Mouse (Mus musculus) spleen, postnatal 14 days (tissue): ENCODE measurements around the gene Prkch.

Experiments
- DNase-seq, 2 experiments: peaks; one replicate each; pipeline ENCODE4 v3.0.0; 2021 to 2022; ENCODE audit warnings: low spot score in 2 of 2

Prkch gene

DNA sequence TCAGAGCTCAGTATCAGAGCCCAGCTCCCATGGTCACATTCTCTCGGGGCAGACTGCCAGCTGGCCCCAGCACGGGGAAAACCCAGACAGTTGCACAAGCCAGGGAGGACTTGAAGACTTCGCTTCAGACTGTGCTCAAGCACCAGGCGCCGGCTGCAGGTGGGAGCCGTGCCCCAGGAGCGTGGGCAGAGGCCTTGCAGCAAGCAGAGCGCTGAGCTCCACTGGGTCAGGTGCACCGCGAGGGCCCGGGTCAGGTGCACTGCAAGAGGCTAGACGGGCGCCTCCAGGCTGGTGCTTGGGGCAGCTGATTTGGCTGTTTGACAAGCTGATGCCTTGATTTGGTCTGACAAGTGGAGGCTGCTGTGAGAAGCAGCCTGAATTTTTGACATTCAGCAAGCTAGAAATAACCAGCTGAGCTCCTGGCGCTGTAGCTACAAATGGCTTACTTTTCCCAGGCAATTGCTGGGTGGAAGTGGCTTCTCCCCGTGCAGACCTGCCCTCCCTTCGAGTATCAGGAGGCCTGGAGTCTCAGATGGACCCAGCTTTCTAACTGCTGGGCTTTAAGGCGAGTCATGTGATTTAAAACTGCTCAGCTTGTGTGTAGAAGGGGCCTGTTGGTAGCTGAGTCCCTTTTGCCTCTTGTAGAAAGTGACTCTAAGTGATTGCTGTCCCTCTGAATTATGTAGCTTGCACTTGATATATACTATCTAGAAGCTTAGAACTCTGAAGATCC lies 209.7 kb downstream of the Prkch start:
- peak; percentile 12 to 30 for DNase-seq

DNA sequence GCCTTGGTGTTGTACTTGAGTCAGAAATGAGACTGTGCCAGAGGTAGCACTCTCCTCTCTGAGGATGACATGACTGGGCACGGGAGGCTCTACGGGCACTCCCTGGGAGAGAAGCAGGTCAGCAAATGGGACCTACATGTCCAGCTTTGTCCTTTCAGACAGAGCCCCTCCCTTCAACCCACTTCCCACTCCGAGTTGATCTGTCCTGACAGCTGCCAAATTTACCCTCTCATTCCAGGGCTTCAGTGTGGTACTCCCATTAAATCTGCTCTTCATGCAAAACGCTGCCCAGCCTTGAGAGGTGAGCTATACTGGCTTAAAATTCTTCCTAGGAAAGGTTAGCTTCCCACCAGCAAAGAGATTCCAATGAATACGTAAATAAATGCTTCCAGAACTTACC lies 215.1 kb downstream of the Prkch start:
- no peak for DNase-seq

DNA sequence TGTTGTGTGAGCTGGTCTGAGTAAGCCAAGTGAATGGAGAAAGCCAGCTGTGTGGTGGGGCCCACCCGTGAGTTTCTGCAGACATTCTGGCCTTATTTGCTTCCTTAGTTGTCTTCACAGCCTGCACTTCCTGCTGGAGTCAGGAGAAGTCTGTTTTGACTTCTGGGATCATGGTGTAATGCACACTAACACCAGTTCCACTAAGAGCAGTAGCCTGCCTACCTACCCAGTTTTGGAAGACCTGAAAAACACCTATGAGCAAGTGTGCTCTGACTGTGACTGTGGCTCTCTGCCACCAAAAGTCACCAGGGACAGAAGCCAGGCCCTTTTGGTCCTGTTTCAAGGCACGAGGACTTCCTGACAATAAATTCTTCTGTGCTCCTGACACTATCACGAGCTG lies 216.3 kb downstream of the Prkch start:
- DNase-seq = no peak

DNA sequence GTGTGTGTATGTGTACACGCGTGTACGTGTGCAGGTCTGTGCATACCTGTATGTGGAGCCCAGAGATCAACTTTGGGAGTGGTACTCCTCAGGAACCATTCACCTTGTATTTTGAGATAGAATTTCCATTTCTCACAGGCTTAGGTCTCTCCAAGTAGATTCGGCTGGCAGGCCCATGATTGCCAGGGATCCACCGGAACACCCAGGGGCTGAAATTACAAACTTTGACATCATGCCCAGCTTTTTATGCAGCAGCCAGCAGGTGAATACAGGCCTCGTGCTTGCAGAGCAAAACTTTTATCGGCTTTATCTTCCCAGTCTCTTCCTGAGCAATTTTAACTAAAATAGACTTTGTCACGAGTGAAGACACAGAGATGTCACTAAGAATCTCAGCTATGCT lies 217.2 kb downstream of the Prkch start:
- DNase-seq = no peak

DNA sequence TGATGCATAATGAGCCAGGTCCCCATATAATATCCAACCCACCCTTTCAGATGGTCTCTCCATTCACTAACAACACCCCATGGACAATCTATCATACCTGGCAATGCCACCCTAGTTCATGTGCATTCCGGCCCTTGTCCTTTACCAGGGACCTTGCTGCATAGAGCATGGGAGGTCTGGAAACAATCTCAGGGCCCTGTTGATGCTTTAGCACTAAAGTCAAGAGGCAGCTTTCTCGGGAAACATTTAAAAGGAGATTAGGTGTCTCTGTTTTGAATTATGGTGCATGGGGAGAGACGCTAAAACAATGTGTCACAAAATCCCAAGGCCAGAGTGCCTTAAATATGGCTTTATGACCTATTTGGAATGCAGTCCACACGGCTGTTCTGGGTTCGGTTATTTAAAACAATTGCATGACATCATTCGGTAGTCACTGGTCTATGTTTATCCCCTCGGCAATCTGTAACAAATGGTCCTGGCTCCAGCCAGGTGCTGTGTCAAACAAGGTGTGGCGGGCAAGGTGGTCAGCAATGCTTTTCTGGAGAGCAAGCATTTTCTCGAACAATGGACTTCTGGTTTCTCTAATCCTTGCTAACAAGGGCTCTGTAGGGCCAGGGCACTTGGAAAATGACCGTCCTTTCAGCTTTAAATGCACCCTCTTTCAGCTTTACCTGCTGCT lies 217.9 kb downstream of the Prkch start:
- no peak for DNase-seq

DNA sequence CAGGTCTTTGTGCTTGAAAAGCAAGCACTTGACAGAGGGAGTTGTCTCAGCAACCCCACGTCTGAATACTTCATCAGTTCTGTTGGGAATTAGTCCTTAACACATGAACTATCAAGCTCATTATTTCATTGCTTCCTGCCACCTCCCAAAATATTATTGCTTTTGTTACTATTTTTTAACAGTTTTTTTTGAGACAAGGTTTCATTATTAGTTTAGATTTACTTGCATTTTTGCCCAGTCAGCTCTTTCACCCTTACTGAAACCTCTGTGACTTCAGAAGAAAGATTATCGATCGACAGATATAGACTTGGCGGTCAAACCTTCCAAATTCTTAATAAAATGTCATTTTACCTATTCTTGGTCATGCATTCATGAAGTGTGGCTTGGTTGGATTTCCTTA lies 219.3 kb downstream of the Prkch start:
- no peak for DNase-seq

DNA sequence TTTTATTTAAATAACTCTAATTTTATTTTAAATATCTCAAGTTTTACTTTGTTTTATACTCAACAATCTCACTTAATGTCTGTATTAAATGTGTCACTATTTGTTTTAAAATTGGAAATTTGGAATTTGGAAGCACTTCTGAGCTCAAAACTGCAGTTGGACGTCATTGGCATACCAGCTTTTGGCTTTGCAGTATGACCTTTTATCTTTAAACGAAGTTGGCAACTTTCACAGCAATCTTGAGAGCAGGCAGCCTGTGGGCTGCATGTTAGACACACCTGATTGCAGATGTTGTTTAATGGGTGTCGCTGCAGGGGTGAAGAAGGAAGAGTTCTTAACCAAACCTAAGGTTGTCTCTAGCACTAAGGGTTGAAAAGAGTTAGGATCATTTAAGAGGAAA lies 220.9 kb downstream of the Prkch start:
- no peak for DNase-seq

DNA sequence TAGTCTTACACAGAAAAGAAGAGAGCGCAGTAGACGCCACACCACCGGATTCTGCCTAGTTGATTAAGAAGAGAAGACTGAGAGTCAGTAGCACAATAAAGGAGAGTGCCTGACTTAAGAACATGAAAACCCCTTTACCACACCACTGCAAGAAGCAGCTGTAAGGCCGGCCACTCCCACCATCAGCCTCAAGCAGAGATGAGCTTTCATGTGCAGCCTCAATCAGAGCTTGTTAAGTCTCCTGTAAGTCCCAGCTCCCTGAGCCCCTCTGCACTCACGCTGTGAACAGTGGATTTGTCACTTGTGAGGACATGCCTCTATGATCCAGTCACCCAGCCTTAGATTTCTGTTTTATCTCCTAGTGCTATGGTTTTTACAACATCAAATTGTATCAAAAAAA lies 221.4 kb downstream of the Prkch start:
- DNase-seq = no peak

DNA sequence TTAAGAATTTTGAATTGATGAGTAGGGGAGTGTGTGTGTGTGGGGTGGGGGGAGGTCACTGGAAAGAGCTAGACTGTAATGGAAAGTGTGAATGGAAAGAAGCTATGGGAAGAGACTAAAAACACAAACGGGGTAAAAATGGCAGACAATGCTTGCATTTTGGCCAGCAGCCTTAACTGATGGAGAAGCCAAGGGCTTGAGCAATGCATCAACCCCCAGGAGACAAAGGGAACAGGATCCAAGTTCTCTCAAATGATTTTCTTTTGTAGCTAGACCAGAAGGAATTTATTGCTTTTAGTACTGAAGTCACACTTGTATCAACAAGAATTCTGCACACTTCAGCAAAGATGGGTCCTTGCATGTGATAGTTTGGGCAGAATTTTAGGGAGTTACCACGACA lies 222.6 kb downstream of the Prkch start:
- DNase-seq = no peak

DNA sequence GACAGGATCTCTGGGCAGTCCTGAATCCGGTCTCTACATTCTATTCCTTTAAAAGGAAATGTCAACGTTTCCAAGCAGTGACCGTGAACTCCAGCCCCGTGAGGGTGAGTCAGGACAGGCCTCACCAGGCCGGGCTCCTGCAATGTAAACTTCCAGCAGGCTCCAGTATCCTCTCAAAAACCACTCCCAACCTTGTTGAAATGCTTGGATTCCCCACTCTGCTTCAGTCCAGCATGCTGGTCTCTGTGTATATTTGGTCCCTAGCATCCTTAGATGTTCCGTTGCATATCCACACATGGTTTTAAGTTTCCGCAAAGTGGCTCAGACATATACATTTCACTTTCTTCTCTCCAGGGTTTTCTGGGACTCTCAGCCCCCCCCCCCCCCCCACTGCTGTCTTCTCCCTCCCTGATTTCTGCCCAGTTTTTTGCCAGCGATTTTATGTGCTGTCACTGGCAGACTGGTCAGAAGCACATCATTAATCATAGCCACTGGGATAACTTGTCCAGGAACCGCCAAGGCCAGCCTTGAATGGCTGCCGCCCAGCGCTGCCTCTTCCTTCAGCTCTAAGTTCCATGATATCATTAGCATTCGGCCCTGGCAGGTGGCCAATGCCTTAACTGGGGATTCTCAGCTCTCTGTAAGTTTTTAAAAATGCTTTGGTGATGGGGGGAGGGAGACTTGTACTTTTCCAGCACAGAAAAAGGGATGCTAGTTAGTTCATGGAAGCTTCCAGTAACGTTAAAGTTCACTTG lies 225.6 kb downstream of the Prkch start:
- DNase-seq = no peak

DNA sequence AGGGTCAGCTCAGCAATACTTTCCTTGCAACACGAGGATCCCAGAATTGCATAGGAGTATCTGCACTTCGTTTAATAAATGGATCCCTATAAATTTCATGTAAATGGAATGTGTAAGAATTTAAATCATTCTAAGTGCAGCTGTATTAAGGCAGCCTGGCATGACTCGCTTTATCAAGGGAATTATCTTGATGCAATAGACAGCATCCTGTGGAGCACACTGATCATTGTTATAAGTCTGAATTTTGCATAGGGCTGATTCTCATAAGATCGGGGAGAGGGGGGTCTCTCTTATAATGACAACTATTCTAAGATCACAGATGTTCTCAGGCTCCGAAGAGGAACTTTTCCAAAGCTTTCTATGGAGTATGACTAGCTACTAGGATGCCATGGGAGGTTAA lies 226.3 kb downstream of the Prkch start:
- no peak for DNase-seq

DNA sequence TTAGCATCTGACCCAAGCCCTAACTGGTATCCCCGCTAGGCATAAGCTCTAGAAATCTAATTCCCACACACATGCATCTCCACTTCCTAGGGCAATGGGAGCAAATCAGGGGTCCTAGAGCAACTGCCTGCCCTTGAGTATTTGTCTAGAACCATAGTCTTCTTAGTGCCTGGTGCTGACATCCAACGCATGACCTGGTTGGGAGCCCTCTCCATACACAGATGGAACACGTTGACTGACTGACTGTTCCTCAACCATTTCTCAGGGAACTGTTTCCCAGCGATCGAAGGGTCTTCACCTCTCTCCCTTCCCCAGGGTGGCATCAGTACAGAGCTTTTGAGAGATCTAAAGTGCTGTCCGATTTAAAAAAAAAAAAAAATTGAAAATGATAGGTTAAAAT lies 227.6 kb downstream of the Prkch start:
- DNase-seq = no peak

DNA sequence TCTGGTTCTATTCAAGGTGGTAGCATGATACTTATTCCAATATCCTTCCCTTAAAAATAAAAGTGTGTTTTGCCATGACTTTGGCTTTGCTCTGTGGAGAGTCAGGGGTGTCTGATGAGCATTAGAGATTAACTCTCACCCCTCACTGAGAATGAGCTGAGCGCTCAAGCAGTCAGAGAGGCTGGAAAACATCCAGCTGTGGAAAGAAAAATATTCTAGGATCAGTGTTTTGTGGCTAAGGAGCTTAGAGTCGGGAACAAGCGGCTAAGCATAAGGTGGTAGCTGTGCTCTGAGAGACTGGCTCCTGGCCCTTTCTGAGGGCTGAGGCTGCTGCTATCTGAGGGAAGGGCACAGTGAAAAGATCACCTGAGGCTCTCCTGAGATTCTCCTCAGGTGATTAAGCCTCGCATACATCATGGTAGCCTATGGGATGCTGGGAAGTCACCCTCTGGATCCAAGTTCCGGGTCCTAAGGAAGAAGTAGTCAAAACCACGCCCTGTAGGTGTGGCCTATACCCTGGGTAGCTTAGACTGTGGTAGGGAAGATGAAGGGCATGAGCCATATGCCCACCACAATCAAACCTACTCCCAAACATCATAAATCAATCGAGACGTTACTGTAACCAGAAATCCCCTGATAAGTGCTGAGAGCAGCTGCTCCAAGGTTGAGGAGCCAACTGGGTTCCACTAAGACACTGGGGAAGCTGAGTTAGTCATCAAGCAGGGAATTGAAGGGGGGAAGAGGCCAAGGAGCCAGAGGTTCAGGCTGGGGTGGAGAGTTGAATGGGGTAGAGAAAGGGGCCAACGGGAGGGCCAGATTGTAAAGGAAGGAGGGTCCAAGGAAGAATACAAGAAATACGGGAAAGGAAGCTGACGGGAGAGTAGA lies 228.7 kb downstream of the Prkch start:
- DNase-seq = no peak

DNA sequence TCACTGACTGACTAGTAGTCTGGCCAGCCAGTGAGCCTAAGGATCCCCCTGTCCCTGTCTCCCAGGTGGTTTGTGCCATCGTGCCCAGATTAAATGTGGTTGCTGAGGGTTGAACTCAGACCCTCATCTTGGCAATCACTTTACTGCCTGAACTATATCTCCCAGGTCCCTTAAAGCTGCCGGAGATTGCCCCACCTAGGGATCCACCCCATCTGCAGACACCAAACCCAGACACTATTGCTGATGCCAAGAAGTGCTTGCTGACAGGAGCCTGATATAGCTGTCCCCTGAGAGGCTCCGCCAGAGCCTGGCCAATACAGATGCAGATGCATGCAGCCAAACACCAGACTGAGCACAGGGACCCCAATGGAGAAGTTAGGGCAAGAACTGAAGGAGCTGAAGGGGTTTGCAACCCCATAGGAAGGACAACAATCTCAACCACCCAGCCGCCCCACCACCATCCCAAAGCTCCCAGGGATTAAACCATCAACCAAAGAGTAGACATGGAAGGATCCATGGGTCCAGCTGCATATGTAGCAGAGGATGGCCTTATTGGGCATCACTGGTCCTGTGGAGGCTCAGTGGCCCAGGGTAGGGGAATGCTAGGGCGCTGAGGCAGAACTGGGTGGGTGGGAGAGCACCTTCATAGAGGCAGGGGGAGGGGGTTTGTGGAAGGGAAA lies 229.6 kb downstream of the Prkch start:
- DNase-seq = no peak

DNA sequence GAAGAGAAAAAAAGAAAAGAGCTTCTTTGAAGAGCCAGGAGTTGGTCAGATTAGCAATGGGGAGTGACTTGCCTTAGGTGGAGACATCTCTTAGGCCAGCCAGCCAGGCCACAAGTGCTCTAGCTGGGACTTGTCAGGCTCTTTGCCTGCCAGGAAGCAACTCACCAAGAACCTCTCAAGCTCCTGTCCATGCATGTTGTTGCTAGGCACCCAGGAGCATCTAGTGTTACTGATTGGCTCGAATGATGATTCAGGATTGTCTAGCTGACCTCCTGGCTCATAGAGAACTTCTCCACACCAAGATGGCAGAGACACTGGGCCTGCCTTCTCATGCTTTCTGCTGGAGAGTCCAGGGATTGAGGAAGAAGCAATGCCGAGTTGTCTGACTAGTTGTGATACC lies 230.3 kb downstream of the Prkch start:
- DNase-seq = no peak

DNA sequence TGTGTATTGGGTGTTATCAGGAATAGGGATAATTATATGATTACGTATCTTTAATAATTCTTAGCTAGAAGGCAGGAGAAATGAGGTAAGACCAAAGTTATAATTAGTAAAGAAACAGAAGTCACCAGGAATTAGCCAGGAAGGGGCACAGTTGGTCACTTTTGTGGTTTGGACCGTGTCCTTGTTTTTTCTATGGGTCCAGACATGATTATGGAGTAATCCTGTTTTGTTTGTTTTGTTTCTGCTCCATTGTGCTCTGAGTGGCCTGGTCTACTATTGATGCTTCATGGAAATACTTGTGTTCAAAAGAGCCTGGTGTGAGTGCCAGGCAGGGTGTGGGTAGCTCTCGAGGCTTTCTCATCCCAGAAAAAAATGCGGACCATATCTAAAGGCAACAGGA lies 230.9 kb downstream of the Prkch start:
- DNase-seq = no peak

DNA sequence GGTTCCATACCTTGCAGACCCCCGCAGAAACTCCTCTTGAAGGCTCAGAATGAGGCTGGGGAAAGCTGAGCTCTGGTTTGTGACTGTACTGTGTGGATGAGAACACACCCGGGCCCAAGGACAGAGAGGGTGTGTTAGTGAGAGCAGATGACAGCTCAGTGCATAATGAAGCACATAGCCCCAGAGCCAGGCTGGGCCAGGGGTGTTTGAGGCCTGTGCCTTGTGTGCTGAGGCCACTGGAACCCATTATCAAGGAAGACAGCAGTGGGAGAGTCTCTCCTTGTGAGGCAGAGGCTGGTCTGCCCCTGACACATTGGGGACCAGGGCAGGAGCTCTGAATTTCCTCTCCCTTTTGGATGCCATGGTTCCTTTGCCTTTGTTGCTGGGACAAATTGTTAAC lies 231.3 kb downstream of the Prkch start:
- no peak for DNase-seq

DNA sequence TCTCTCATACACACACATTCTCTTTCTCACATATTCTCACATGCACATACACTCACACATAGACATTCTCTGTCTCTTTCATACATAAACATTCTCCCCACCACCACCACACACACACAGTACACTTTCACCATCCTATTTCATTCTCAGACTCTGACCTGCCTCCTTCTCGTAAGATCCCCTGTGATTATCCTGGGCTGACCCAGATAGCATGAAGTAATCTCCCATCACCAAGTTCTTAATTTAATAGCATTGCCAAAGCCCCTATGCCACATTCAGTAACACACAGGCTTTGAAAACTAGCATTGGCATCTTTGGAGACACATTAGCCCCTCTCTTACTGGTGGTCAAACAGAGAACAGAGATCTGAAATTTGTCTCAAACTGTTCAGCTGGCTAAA lies 232.3 kb downstream of the Prkch start:
- no peak for DNase-seq

DNA sequence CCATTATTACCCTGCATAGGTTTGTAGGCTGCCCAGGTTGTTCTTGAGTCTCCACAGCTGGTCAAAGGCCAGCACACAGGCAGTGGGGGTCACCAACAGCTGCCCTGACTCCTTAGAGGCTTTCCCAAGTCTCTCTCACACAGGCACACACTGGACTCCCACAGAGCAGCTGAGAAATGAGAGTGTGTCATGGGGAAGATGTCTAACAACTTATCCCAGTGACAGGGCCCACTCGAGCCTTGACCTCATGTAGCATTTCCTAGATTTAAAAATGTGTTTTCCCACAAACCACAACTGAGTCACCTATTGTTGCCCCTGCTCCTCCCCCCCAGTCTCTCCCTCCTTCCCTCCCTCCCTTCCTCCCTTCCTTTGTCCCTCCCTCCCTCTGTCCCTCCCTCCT lies 234.2 kb downstream of the Prkch start:
- no peak for DNase-seq

DNA sequence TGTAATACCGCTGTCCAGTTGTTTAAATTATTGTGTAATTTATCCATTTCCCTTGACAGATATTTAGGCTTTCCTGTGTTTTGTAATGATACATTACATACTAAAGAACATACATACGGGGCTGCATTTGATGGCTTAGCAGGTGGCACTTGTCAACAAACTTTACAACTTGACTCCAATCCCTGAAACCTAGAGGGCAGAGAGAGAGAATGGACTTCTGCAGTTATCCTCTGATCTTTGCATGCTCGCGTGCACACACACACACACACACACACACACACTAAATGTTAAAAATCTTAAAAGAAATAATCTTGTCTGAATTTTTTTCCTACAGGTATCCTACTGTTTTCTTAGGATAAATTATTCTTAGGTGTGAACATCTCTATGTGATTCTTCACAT lies 236.6 kb downstream of the Prkch start:
- DNase-seq = no peak

DNA sequence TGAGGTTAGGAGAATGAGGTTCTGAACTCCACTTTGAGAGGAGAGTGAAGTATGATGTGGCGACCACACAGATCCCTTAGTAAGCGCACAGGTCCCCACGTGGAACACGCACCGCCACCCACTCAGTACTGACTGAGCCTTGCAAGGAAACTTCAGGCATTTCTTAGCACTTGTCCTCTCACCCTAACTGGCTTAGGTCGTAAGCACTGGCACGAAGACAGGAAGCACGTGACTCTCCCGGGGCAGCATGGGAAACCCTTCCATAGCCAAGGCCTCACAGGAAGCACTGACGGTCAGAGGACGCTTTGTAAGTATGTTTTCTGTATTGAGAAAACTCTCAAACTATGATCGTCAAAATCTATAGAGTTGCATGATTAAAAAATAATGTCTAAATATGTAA lies 237.7 kb downstream of the Prkch start:
- no peak for DNase-seq
